Mouse (Mus musculus): ENCODE results near the gene Col4a4. TPM values are rescaled to one million over a fixed set of nuclear protein-coding genes. Genes with fewer than 3 reads are reported as not detected.

The Col4a4 gene
- polyA plus RNA-seq, 1 experiment from 2014 or later = 0.15 TPM

GRCm38 (mm10) chr1:82454031-82454430 is 132.6 kb downstream of the Col4a4 start:
- 89% methylated on average over 3 of the region's 3 CpGs for WGBS
- no peak overlapping the region for H3K4me2 ChIP-seq (replicated peaks; ENCODE audit: low read depth, low read length)
- H3K27ac ChIP-seq (ENCODE audit: low read depth, low read length) = no peak overlapping the region
- H3K4me1 ChIP-seq (replicated peaks; ENCODE audit: control insufficient read depth, insufficient read depth, low read length) = no peaks in the 10 kb centered on the region
- no peak overlapping the region for H3K9ac ChIP-seq (ENCODE audit: low read depth, low read length)
- H3K9me3 ChIP-seq (ENCODE audit: control insufficient read depth, low read length) = no peaks in the 10 kb centered on the region
- H3K4me3 ChIP-seq (ENCODE audit: low read depth, low read length) = no peak overlapping the region
- DNase-seq (ENCODE audit: low spot score) (no peak), ATAC-seq (ENCODE audit: low FRiP score) (no peak)
- no peaks in the 10 kb centered on the region for H3K36me3 ChIP-seq (ENCODE audit: control insufficient read depth, insufficient read depth, low read length)
- H3K27me3 ChIP-seq (ENCODE audit: control insufficient read depth, insufficient read depth, low read length) = no peaks in the 10 kb centered on the region

- no peaks in the 10 kb centered on the region for H3K9me3 ChIP-seq (ENCODE audit: control insufficient read depth, low read length)
- 0 out of 2 replicates have a peak, but pooled peaks have one; percentile 43 for ATAC-seq (ENCODE audit: low FRiP score)
- H3K9ac ChIP-seq (ENCODE audit: low read depth, low read length) = no peak overlapping the region
- H3K4me1 ChIP-seq (replicated peaks; ENCODE audit: control insufficient read depth, insufficient read depth, low read length) = no peaks in the 10 kb centered on the region
- no peaks in the 10 kb centered on the region for H3K27me3 ChIP-seq (ENCODE audit: control insufficient read depth, insufficient read depth, low read length)
- no peak overlapping the region for H3K27ac ChIP-seq (ENCODE audit: low read depth, low read length)
- H3K36me3 ChIP-seq (ENCODE audit: control insufficient read depth, insufficient read depth, low read length) = no peaks in the 10 kb centered on the region
- 38% methylated on average over 6 of the region's 6 CpGs for WGBS
- DNase-seq (ENCODE audit: low spot score) = no peak
- H3K4me2 ChIP-seq (replicated peaks; ENCODE audit: low read depth, low read length) = no peak overlapping the region
- no peak overlapping the region for H3K4me3 ChIP-seq (ENCODE audit: low read depth, low read length)
Observed at GRCm38 (mm10) chr1:82451927-82452651, 134.6 kb downstream of the Col4a4 start.

- Histone ChIP-seq H3K27me3 (ENCODE audit: control insufficient read depth, insufficient read depth, low read length) (no peaks in the 10 kb centered on the region), H3K9me3 (ENCODE audit: control insufficient read depth, low read length) (no peaks in the 10 kb centered on the region), H3K9ac (ENCODE audit: low read depth, low read length) (no peak overlapping the region), H3K4me3 (ENCODE audit: low read depth, low read length) (no peak overlapping the region), H3K4me2 (replicated peaks; ENCODE audit: low read depth, low read length) (no peak overlapping the region), H3K27ac (ENCODE audit: low read depth, low read length) (no peak overlapping the region), H3K36me3 (ENCODE audit: control insufficient read depth, insufficient read depth, low read length) (no peaks in the 10 kb centered on the region), H3K4me1 (replicated peaks; ENCODE audit: control insufficient read depth, insufficient read depth, low read length) (no peaks in the 10 kb centered on the region)
- WGBS = 86% methylated on average over 4 of the region's 4 CpGs
- no peak for ATAC-seq (ENCODE audit: low FRiP score)
- DNase-seq (ENCODE audit: low spot score) = no peak
Observed at GRCm38 (mm10) chr1:82449851-82450250, 136.8 kb downstream of the Col4a4 start.

GRCm38 (mm10) chr1:82446049-82446448 is 140.6 kb downstream of the Col4a4 start:
- Histone ChIP-seq H3K4me1 (replicated peaks; ENCODE audit: control insufficient read depth, insufficient read depth, low read length) (no peaks in the 10 kb centered on the region), H3K27me3 (ENCODE audit: control insufficient read depth, insufficient read depth, low read length) (no peaks in the 10 kb centered on the region), H3K9ac (ENCODE audit: low read depth, low read length) (no peak overlapping the region), H3K27ac (ENCODE audit: low read depth, low read length) (no peak overlapping the region), H3K9me3 (ENCODE audit: control insufficient read depth, low read length) (no peaks in the 10 kb centered on the region), H3K4me3 (ENCODE audit: low read depth, low read length) (no peak overlapping the region), H3K4me2 (replicated peaks; ENCODE audit: low read depth, low read length) (no peak overlapping the region), H3K36me3 (ENCODE audit: control insufficient read depth, insufficient read depth, low read length) (no peaks in the 10 kb centered on the region)
- DNase-seq (ENCODE audit: low spot score) (no peak), ATAC-seq (ENCODE audit: low FRiP score) (no peak)
- WGBS = 79% methylated on average over 7 of the region's 7 CpGs

GRCm38 (mm10) chr1:82443517-82443916 is 143.1 kb downstream of the Col4a4 start:
- Histone ChIP-seq H3K9ac (ENCODE audit: low read depth, low read length) (no peak overlapping the region), H3K9me3 (ENCODE audit: control insufficient read depth, low read length) (no peaks in the 10 kb centered on the region), H3K4me2 (replicated peaks; ENCODE audit: low read depth, low read length) (no peak overlapping the region), H3K36me3 (ENCODE audit: control insufficient read depth, insufficient read depth, low read length) (no peaks in the 10 kb centered on the region), H3K4me3 (ENCODE audit: low read depth, low read length) (no peak overlapping the region), H3K27me3 (ENCODE audit: control insufficient read depth, insufficient read depth, low read length) (no peaks in the 10 kb centered on the region), H3K27ac (ENCODE audit: low read depth, low read length) (no peak overlapping the region), H3K4me1 (replicated peaks; ENCODE audit: control insufficient read depth, insufficient read depth, low read length) (no peaks in the 10 kb centered on the region)
- no peak for ATAC-seq (ENCODE audit: low FRiP score)
- DNase-seq (ENCODE audit: low spot score) = no peak
- WGBS = 75% methylated on average over 4 of the region's 4 CpGs

GRCm38 (mm10) chr1:82440123-82440522 is 146.5 kb downstream of the Col4a4 start:
- Histone ChIP-seq H3K9ac (ENCODE audit: low read depth, low read length) (no peak overlapping the region), H3K36me3 (ENCODE audit: control insufficient read depth, insufficient read depth, low read length) (no peaks in the 10 kb centered on the region), H3K27ac (ENCODE audit: low read depth, low read length) (no peak overlapping the region), H3K27me3 (ENCODE audit: control insufficient read depth, insufficient read depth, low read length) (no peaks in the 10 kb centered on the region), H3K4me3 (ENCODE audit: low read depth, low read length) (no peak overlapping the region), H3K4me1 (replicated peaks; ENCODE audit: control insufficient read depth, insufficient read depth, low read length) (no peaks in the 10 kb centered on the region), H3K9me3 (ENCODE audit: control insufficient read depth, low read length) (no peaks in the 10 kb centered on the region), H3K4me2 (replicated peaks; ENCODE audit: low read depth, low read length) (no peak overlapping the region)
- DNase-seq (ENCODE audit: low spot score) (no peak), ATAC-seq (ENCODE audit: low FRiP score) (no peak)
- 57% methylated on average over 1 of the region's 1 CpGs for WGBS

- DNase-seq (ENCODE audit: low spot score) = no peak
- H3K27me3 ChIP-seq (ENCODE audit: control insufficient read depth, insufficient read depth, low read length) = no peaks in the 10 kb centered on the region
- WGBS = 74% methylated on average over 3 of the region's 3 CpGs
Observed at GRCm38 (mm10) chr1:82437273-82437672, 149.4 kb downstream of the Col4a4 start.

GRCm38 (mm10) chr1:82433649-82434005 is 153.0 kb downstream of the Col4a4 start:
- no peak overlapping the region for H3K9ac ChIP-seq (ENCODE audit: low read depth, low read length)
- H3K36me3 ChIP-seq (ENCODE audit: control insufficient read depth, insufficient read depth, low read length) = no peaks in the 10 kb centered on the region
- no peaks in the 10 kb centered on the region for H3K27me3 ChIP-seq (ENCODE audit: control insufficient read depth, insufficient read depth, low read length)
- H3K4me3 ChIP-seq (ENCODE audit: low read depth, low read length) = no peak overlapping the region
- H3K4me1 ChIP-seq (replicated peaks; ENCODE audit: control insufficient read depth, insufficient read depth, low read length) = no peaks in the 10 kb centered on the region
- no peak overlapping the region for H3K27ac ChIP-seq (ENCODE audit: low read depth, low read length)
- DNase-seq (ENCODE audit: low spot score) (no peak), ATAC-seq (ENCODE audit: low FRiP score) (0 out of 2 replicates have a peak, but pooled peaks have one; percentile 15)
- no peaks in the 10 kb centered on the region for H3K9me3 ChIP-seq (ENCODE audit: control insufficient read depth, low read length)
- 85% methylated on average over 5 of the region's 5 CpGs for WGBS
- no peak overlapping the region for H3K4me2 ChIP-seq (replicated peaks; ENCODE audit: low read depth, low read length)

More at GRCm38 (mm10) chr1:82437273-82437672, 149.4 kb downstream of the Col4a4 start:
- H3K9me3 ChIP-seq (ENCODE audit: control insufficient read depth, low read length) = no peaks in the 10 kb centered on the region
- H3K9ac ChIP-seq (ENCODE audit: low read depth, low read length) = no peak overlapping the region
- H3K27ac ChIP-seq (ENCODE audit: low read depth, low read length) = no peak overlapping the region
- no peak overlapping the region for H3K4me2 ChIP-seq (replicated peaks; ENCODE audit: low read depth, low read length)
- no peaks in the 10 kb centered on the region for H3K36me3 ChIP-seq (ENCODE audit: control insufficient read depth, insufficient read depth, low read length)
- no peak overlapping the region for H3K4me3 ChIP-seq (ENCODE audit: low read depth, low read length)
- no peaks in the 10 kb centered on the region for H3K4me1 ChIP-seq (replicated peaks; ENCODE audit: control insufficient read depth, insufficient read depth, low read length)
- no peak for ATAC-seq (ENCODE audit: low FRiP score)

- peak; percentile 73 for ATAC-seq (ENCODE audit: low FRiP score)
- no peak overlapping the region for H3K9ac ChIP-seq (ENCODE audit: low read depth, low read length)
Observed at GRCm38 (mm10) chr1:82432919-82433648, 153.6 kb downstream of the Col4a4 start.

More at GRCm38 (mm10) chr1:82432919-82433648, 153.6 kb downstream of the Col4a4 start:
- 70% methylated on average over 15 of the region's 15 CpGs for WGBS
- no peak overlapping the region for H3K27ac ChIP-seq (ENCODE audit: low read depth, low read length)
- H3K36me3 ChIP-seq (ENCODE audit: control insufficient read depth, insufficient read depth, low read length) = no peaks in the 10 kb centered on the region
- peak; percentile 80 for DNase-seq (ENCODE audit: low spot score)
- H3K9me3 ChIP-seq (ENCODE audit: control insufficient read depth, low read length) = no peaks in the 10 kb centered on the region
- H3K4me2 ChIP-seq (replicated peaks; ENCODE audit: low read depth, low read length) = no peak overlapping the region
- no peak overlapping the region for H3K4me3 ChIP-seq (ENCODE audit: low read depth, low read length)
- H3K4me1 ChIP-seq (replicated peaks; ENCODE audit: control insufficient read depth, insufficient read depth, low read length) = no peaks in the 10 kb centered on the region
- no peaks in the 10 kb centered on the region for H3K27me3 ChIP-seq (ENCODE audit: control insufficient read depth, insufficient read depth, low read length)

All from hindbrain, embryonic 11.5 days (tissue).